Mouse (Mus musculus) kidney, adult 2 months (tissue): ENCODE data around the gene Ascc1. TPM values are rescaled to one million over a fixed set of nuclear protein-coding genes. Genes with fewer than 3 reads are reported as not detected.

Experiments used
- DNase-seq: peaks from one replicate; pipeline ENCODE4 v3.0.0; 2021
- H3K27ac ChIP-seq: fragments of 200-500 bp; 2 replicates; pipeline ENCODE4 v1.5.1; 2012; ENCODE audit warnings: low read depth, low read length, control low read depth, inconsistent platforms; ENCODE audit not compliant: insufficient read depth
- H3K27me3 ChIP-seq: fragments of 200-500 bp; replicated peaks from 2 replicates; pipeline ENCODE4 v1.6.1; 2012; ENCODE audit warnings: mild to moderate bottlenecking, moderate library complexity, low read length, inconsistent platforms; ENCODE audit not compliant: control insufficient read depth, insufficient read depth
- H3K36me3 ChIP-seq: fragments of 200-500 bp; 2 replicates; pipeline ENCODE4 v1.6.1; 2012; ENCODE audit warnings: mild to moderate bottlenecking, moderate library complexity, low read length, inconsistent platforms; ENCODE audit not compliant: control insufficient read depth, insufficient read depth
- H3K4me1 ChIP-seq: fragments of 200-500 bp; 2 replicates; pipeline ENCODE4 v1.6.1; 2011; ENCODE audit warnings: low read length; ENCODE audit not compliant: control insufficient read depth, insufficient read depth
- H3K4me3 ChIP-seq: fragments of 200-500 bp; 2 replicates; pipeline ENCODE4 v1.5.1; 2011; ENCODE audit warnings: mild to moderate bottlenecking, low read depth, low read length, control low read depth; ENCODE audit not compliant: insufficient read depth
- CTCF ChIP-seq: fragments of 200-500 bp; conservative IDR thresholded peaks from 2 replicates; pipeline ENCODE4 v1.5.1; 2011; ENCODE audit warnings: low read depth, mild to moderate bottlenecking, control low read depth, low read length, moderate library complexity, mixed read lengths; ENCODE audit not compliant: insufficient read depth, insufficient read length
- POLR2A ChIP-seq: fragments of 200-500 bp; IDR thresholded peaks from one replicate; pipeline ENCODE4 v1.6.1; 2011; ENCODE audit warnings: low read depth, low read length, control low read depth
- WGBS: fragments of 180-500 bp; shearing (Covaris S2); methylation state at CpG from one replicate; pipeline ENCODE4 v1.1.7; 2018; 5-methylcytosine and 5-hydroxymethylcytosine counted together
- polyA plus RNA-seq: library from polyadenylated mRNA; depleted of rRNA; stranded (reverse); fragments of >200 nt; gene quantifications from 2 replicates; pipeline ENCODE4 v1.2.3, GENCODE M21; 2012

The Ascc1 gene
- polyA plus RNA-seq, 1 experiment, result 132 TPM

- Histone ChIP-seq H3K4me3 (peak overlapping the region; percentile 46), H3K27ac (no peak overlapping the region), H3K4me1 (no peaks in the 10 kb centered on the region), H3K36me3 (no peaks in the 10 kb centered on the region), H3K27me3 (no peaks in the 10 kb centered on the region; the same call in 1 of the 2 replicates)
- WGBS, result under 1% methylated on average over 57 of the region's 57 CpGs
- no peak for TF ChIP-seq CTCF
- TF ChIP-seq POLR2A, result no peak
- peak; percentile 15 for DNase-seq
Measured at GRCm38 (mm10) chr10:60106531-60107186, 104.1 kb downstream of the Ascc1 start.

- Histone ChIP-seq H3K4me1 (no peaks in the 10 kb centered on the region), H3K27ac (no peak overlapping the region), H3K4me3 (peak overlapping the region; percentile 46; the same call in 1 of the 2 replicates), H3K27me3 (no peaks in the 10 kb centered on the region; the same call in 1 of the 2 replicates), H3K36me3 (no peaks in the 10 kb centered on the region)
- DNase-seq, result no peak
- 13% methylated on average over 28 of the region's 28 CpGs for WGBS
- TF ChIP-seq POLR2A (no peak), CTCF (no peak)
Measured at GRCm38 (mm10) chr10:60107448-60107847, 104.8 kb downstream of the Ascc1 start.

GRCm38 (mm10) chr10:60108321-60109111, 105.9 kb downstream of the Ascc1 start:
- no peak overlapping the region for H3K27ac ChIP-seq
- no peak for DNase-seq
- no peaks in the 10 kb centered on the region for H3K36me3 ChIP-seq
- H3K4me3 ChIP-seq, result no peak overlapping the region
- no peaks in the 10 kb centered on the region for H3K4me1 ChIP-seq
- 83% methylated on average over 17 of the region's 17 CpGs for WGBS
- no peaks in the 10 kb centered on the region; the same call in 1 of the 2 replicates for H3K27me3 ChIP-seq
- no peak for TF ChIP-seq CTCF
- TF ChIP-seq POLR2A, result no peak

- H3K27ac ChIP-seq, result no peak overlapping the region
- no peak overlapping the region for H3K4me3 ChIP-seq
- H3K27me3 ChIP-seq, result no peaks in the 10 kb centered on the region; the same call in 1 of the 2 replicates
- TF ChIP-seq CTCF, result no peak
- no peak for TF ChIP-seq POLR2A
- no peak for DNase-seq
- no peaks in the 10 kb centered on the region for H3K36me3 ChIP-seq
- H3K4me1 ChIP-seq, result no peaks in the 10 kb centered on the region
- WGBS, result 81% methylated on average over 8 of the region's 8 CpGs
Measured at GRCm38 (mm10) chr10:60109336-60109735, 106.7 kb downstream of the Ascc1 start.

DNA sequence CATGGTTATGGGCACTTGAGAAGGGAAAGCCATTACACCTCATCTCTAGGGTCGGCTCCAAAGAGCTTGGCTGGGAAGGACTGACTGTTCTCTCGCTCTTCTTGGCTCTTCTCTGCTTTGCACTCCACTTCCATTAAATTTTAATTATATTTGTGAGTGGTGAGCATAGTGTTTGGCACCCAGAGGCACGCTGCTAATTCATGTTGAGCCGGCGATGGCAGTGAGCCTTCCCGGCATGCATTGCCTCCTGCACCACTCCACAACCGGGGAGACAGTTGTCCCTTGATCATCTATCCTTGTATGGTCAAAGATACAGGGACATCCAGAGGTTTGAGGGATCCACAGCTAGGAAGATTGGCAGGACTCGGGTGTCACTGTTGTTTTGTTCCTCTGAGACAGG, 107.4 kb downstream of the Ascc1 start:
- no peak for DNase-seq
- H3K4me1 ChIP-seq, result no peaks in the 10 kb centered on the region
- no peaks in the 10 kb centered on the region for H3K36me3 ChIP-seq
- no peak overlapping the region for H3K4me3 ChIP-seq
- no peak overlapping the region for H3K27ac ChIP-seq
- no peaks in the 10 kb centered on the region; the same call in 1 of the 2 replicates for H3K27me3 ChIP-seq
- TF ChIP-seq POLR2A, result no peak
- TF ChIP-seq CTCF, result no peak
- 71% methylated on average over 8 of the region's 8 CpGs for whole genome bisulfite sequencing

DNA sequence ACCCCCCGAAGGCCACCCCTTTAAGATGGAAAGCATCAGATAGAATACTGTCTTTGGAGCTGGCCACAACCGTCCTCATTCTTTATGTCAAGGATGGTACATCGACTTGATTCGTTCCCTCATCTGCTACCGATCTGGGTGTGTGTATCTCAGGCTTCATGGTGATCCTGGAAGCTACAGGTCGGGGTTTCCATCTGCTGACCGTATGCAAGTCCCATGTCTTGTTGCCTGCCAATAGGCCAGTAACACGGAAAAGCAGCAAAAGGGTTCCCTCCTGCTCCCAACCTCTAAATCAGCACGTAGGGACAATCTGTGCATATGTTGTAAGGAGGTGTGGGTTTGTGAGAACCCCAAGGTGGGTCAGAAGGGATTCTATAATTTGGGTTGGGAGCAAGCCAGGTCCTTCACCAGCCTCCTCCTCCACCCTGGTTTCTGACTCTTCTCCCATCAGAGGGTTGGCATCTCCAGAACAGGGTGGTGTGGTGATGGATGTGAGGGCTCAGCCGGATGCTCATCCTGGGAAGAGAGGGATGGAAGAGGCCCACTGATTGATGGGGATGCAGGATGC, 108.4 kb downstream of the Ascc1 start:
- no peak overlapping the region for H3K27ac ChIP-seq
- no peak overlapping the region for H3K4me3 ChIP-seq
- no peaks in the 10 kb centered on the region; the same call in 1 of the 2 replicates for H3K27me3 ChIP-seq
- H3K4me1 ChIP-seq, result no peaks in the 10 kb centered on the region
- DNase-seq, result no peak
- 87% methylated on average over 10 of the region's 10 CpGs for WGBS
- no peaks in the 10 kb centered on the region for H3K36me3 ChIP-seq
- TF ChIP-seq CTCF (no peak), POLR2A (no peak)
